14 mouse cellular contexts compared by ENCODE assay signal in genomic region chr13:4013811-4014210, GRCm38 (mm10). TPM values are rescaled to one million over a fixed set of nuclear protein-coding genes. Genes with fewer than 3 reads are reported as not detected.
A peak's percentile ranks its signal among the peaks of the same experiment; 100 is the strongest.
DNase-seq lines count a peak whose midpoint lies in the region; ATAC-seq and TF ChIP-seq lines count a peak whose summit lies in the region.
"Had no signal": no experiment of that assay in that cellular context is flagged by ENCODE, and none has a peak within 500 bp of the region (broad histone marks: within the 10 kb centered on the region; RNA-seq: fewer than 3 reads in every experiment).

No protein-coding gene starts in this region.

- no peaks in the 10 kb centered on the region for H3K36me3 ChIP-seq in intestine, postnatal 0 days (ENCODE audit: control insufficient read depth, insufficient read depth)
- no peaks in the 10 kb centered on the region for H3K36me3 ChIP-seq in intestine, embryonic 16.5 days (ENCODE audit: control insufficient read depth, insufficient read depth, low read length)
- no peaks in the 10 kb centered on the region for H3K36me3 ChIP-seq in midbrain, embryonic 14.5 days (ENCODE audit: control insufficient read depth, insufficient read depth, low read length)
- H3K36me3 ChIP-seq in midbrain, embryonic 16.5 days (ENCODE audit: control insufficient read depth, insufficient read depth, low read length) = no peaks in the 10 kb centered on the region
- no peaks in the 10 kb centered on the region for H3K36me3 ChIP-seq in stomach, postnatal 0 days (ENCODE audit: control insufficient read depth, insufficient read depth, low read length)
- H3K36me3 ChIP-seq: heart, embryonic 15.5 days had no signal

- no peak for ATAC-seq in intestine, postnatal 0 days
- ATAC-seq in intestine, embryonic 16.5 days = no peak
- ATAC-seq in midbrain, embryonic 14.5 days (ENCODE audit: low FRiP score, low TSS enrichment) = no peak
- ATAC-seq in midbrain, embryonic 16.5 days = no peak
- no peak for ATAC-seq in stomach, postnatal 0 days (ENCODE audit: low FRiP score, low TSS enrichment)

- no peak overlapping the region for H3K9ac ChIP-seq in intestine, postnatal 0 days (ENCODE audit: low read depth, low read length)
- H3K9ac ChIP-seq in intestine, embryonic 16.5 days (ENCODE audit: low read depth, low read length) = no peak overlapping the region
- H3K9ac ChIP-seq in midbrain, embryonic 14.5 days (replicated peaks; ENCODE audit: low read length) = no peak overlapping the region
- H3K9ac ChIP-seq in midbrain, embryonic 16.5 days (ENCODE audit: low read depth, low read length) = no peak overlapping the region
- H3K9ac ChIP-seq in stomach, postnatal 0 days (ENCODE audit: low read length) = no peak overlapping the region
- H3K9ac ChIP-seq: heart, embryonic 15.5 days had no signal

- no peaks in the 10 kb centered on the region for H3K4me1 ChIP-seq in intestine, postnatal 0 days (replicated peaks; ENCODE audit: control insufficient read depth, insufficient read depth, low read length)
- H3K4me1 ChIP-seq in intestine, embryonic 16.5 days (ENCODE audit: control insufficient read depth, insufficient read depth, low read length) = no peaks in the 10 kb centered on the region
- no peaks in the 10 kb centered on the region for H3K4me1 ChIP-seq in midbrain, embryonic 14.5 days (ENCODE audit: control insufficient read depth, insufficient read depth, low read length)
- H3K4me1 ChIP-seq in midbrain, embryonic 16.5 days (ENCODE audit: control insufficient read depth, insufficient read depth, low read length) = no peaks in the 10 kb centered on the region
- H3K4me1 ChIP-seq in stomach, postnatal 0 days (replicated peaks; ENCODE audit: control insufficient read depth, insufficient read depth) = no peaks in the 10 kb centered on the region
- H3K4me1 ChIP-seq: heart, embryonic 15.5 days; megakaryocyte, embryonic 14.5 days had no signal

- no peaks in the 10 kb centered on the region for H3K27me3 ChIP-seq in intestine, postnatal 0 days (replicated peaks; ENCODE audit: control insufficient read depth, insufficient read depth, low read length)
- no peaks in the 10 kb centered on the region for H3K27me3 ChIP-seq in intestine, embryonic 16.5 days (replicated peaks; ENCODE audit: control insufficient read depth, insufficient read depth, low read length)
- H3K27me3 ChIP-seq in midbrain, embryonic 14.5 days (ENCODE audit: control insufficient read depth, insufficient read depth, low read length) = no peaks in the 10 kb centered on the region
- H3K27me3 ChIP-seq in midbrain, embryonic 16.5 days (ENCODE audit: control insufficient read depth, insufficient read depth, low read depth, low read length) = no peaks in the 10 kb centered on the region
- no peaks in the 10 kb centered on the region for H3K27me3 ChIP-seq in stomach, postnatal 0 days (ENCODE audit: control insufficient read depth, insufficient read depth, low read length)
- H3K27me3 ChIP-seq: heart, embryonic 15.5 days; megakaryocyte, embryonic 14.5 days had no signal

- TF ChIP-seq EP300 in stomach, postnatal 0 days (optimal IDR thresholded peaks at IDR 0.05) = no peak

- TF ChIP-seq CTCF in intestine, postnatal 0 days (IDR thresholded peaks at IDR 0.05; ENCODE audit: low read depth) = peak; percentile 51
- TF ChIP-seq CTCF in stomach, postnatal 0 days (IDR thresholded peaks at IDR 0.05; ENCODE audit: low read depth) = peak; percentile 63

- no peak overlapping the region for H3K4me2 ChIP-seq in intestine, postnatal 0 days (replicated peaks; ENCODE audit: low read depth)
- H3K4me2 ChIP-seq in intestine, embryonic 16.5 days (ENCODE audit: low read depth, low read length) = no peak overlapping the region
- H3K4me2 ChIP-seq in midbrain, embryonic 14.5 days (ENCODE audit: low read length) = no peak overlapping the region
- no peak overlapping the region for H3K4me2 ChIP-seq in midbrain, embryonic 16.5 days (ENCODE audit: low read length)
- H3K4me2 ChIP-seq in stomach, postnatal 0 days (replicated peaks; ENCODE audit: low read depth) = no peak overlapping the region
- H3K4me2 ChIP-seq: heart, embryonic 15.5 days had no signal

- peak; percentile 44 for DNase-seq in midbrain, embryonic 14.5 days
- DNase-seq in NIH3T3 (ENCODE audit: low read depth) = peak; percentile 58
- no peak for DNase-seq in stomach, postnatal 0 days (ENCODE audit: low spot score)
- no peak for DNase-seq in ovary, postnatal 10 days (ENCODE audit: low spot score)
- DNase-seq: adrenal gland, postnatal 14 days; cerebellum, postnatal 25 days; kidney, postnatal 10 days had no signal

- H3K9me3 ChIP-seq in intestine, postnatal 0 days (ENCODE audit: control insufficient read depth) = no peaks in the 10 kb centered on the region
- H3K9me3 ChIP-seq in intestine, embryonic 16.5 days (ENCODE audit: control insufficient read depth, low read length) = no peaks in the 10 kb centered on the region
- no peaks in the 10 kb centered on the region for H3K9me3 ChIP-seq in midbrain, embryonic 14.5 days (ENCODE audit: control insufficient read depth, low read length)
- H3K9me3 ChIP-seq in midbrain, embryonic 16.5 days (replicated peaks; ENCODE audit: control insufficient read depth, low read length, poor library complexity, severe bottlenecking) = no peaks in the 10 kb centered on the region
- no peaks in the 10 kb centered on the region for H3K9me3 ChIP-seq in stomach, postnatal 0 days (ENCODE audit: control insufficient read depth, low read length)
- H3K9me3 ChIP-seq: heart, embryonic 15.5 days; megakaryocyte, embryonic 14.5 days had no signal

- no peak overlapping the region for H3K27ac ChIP-seq in intestine, postnatal 0 days (ENCODE audit: low read depth, low read length)
- no peak overlapping the region for H3K27ac ChIP-seq in intestine, embryonic 16.5 days (ENCODE audit: low read length)
- H3K27ac ChIP-seq in midbrain, embryonic 14.5 days (replicated peaks; ENCODE audit: low read depth, low read length) = no peak overlapping the region
- H3K27ac ChIP-seq in midbrain, embryonic 16.5 days (ENCODE audit: low read length) = no peak overlapping the region
- no peak overlapping the region for H3K27ac ChIP-seq in stomach, postnatal 0 days (replicated peaks)
- H3K27ac ChIP-seq: heart, embryonic 15.5 days had no signal

- H3K4me3 ChIP-seq in intestine, postnatal 0 days (ENCODE audit: low read depth, low read length) = no peak overlapping the region
- no peak overlapping the region for H3K4me3 ChIP-seq in intestine, embryonic 16.5 days (ENCODE audit: low read length)
- H3K4me3 ChIP-seq in midbrain, embryonic 14.5 days (replicated peaks; ENCODE audit: low read depth, low read length) = no peak overlapping the region
- no peak overlapping the region for H3K4me3 ChIP-seq in midbrain, embryonic 16.5 days (ENCODE audit: low read depth, low read length)
- H3K4me3 ChIP-seq in stomach, postnatal 0 days (ENCODE audit: low read depth, low read length) = no peak overlapping the region
- H3K4me3 ChIP-seq: erythroblast, embryonic 14.5 days; heart, embryonic 15.5 days; megakaryocyte, embryonic 14.5 days; myocyte had no signal

RNA-seq across cellular contexts. Expression of gene Akr1c14, which starts 35.0 kb away (rescaled TPM):
- polyA plus RNA-seq in intestine, postnatal 0 days (2015; fragmentation: Nextera tagmentation; extraction: Ambion mirVana) = 8.5 and 11.0 TPM in 2 replicates
- 6.4 and 9.3 TPM in 2 replicates for polyA plus RNA-seq in intestine, embryonic 16.5 days (2015; fragmentation: Nextera tagmentation; extraction: Ambion mirVana)
- polyA plus RNA-seq in midbrain, embryonic 14.5 days (2014; fragmentation: Nextera tagmentation; extraction: Ambion mirVana) = 0.27 and 0.89 TPM in 2 replicates
- polyA plus RNA-seq in midbrain, embryonic 16.5 days (2015; fragmentation: Nextera tagmentation; extraction: Ambion mirVana) = 0.73 and 0.92 TPM in 2 replicates
- 8.9 and 11.2 TPM in 2 replicates for polyA plus RNA-seq in stomach, postnatal 0 days (2015; fragmentation: Nextera tagmentation; extraction: Ambion mirVana)
- polyA plus RNA-seq: erythroblast, embryonic 14.5 days had no signal

Comparison
In these comparisons a context has a peak if more than half of its experiments do, and no peak if none do; other contexts are left out.
1. DNase-seq: peak in midbrain, embryonic 14.5 days (single experiment) and NIH3T3 (single experiment); none in stomach, postnatal 0 days (single experiment) and ovary, postnatal 10 days (single experiment).